Mouse (Mus musculus) myocyte (in vitro differentiated cells): ENCODE measurements around the gene Keap1.

ENCODE experiments used
- CEBPB ChIP-seq: IDR thresholded peaks from 2 replicates; pipeline ENCODE4 v1.6.1; 2011; ENCODE audit warnings: mild to moderate bottlenecking, moderate library complexity; ENCODE audit not compliant: poor library complexity, insufficient read depth, severe bottlenecking
- E2F4 ChIP-seq: IDR thresholded peaks from one replicate; pipeline ENCODE4 v1.6.1; 2011; ENCODE audit warnings: mild to moderate bottlenecking, control low read depth, moderate library complexity; ENCODE audit not compliant: insufficient read depth
- MAX ChIP-seq: IDR thresholded peaks from one replicate; pipeline ENCODE4 v1.6.1; 2011; ENCODE audit warnings: low read depth, mild to moderate bottlenecking, control low read depth
- MYOD1 ChIP-seq, 3 experiments: IDR thresholded peaks; one replicate each; pipeline ENCODE4 v1.6.1; 2011; ENCODE audit warnings: control low read depth in 2 of 3, low read depth in 2 of 3, mild to moderate bottlenecking in 2 of 3, moderate library complexity in 1 of 3; ENCODE audit not compliant: insufficient read length in 2 of 3, control insufficient read depth in 1 of 3
- MYOG ChIP-seq, 3 experiments: IDR thresholded peaks; one replicate each; pipeline ENCODE4 v1.6.1; 2011; ENCODE audit warnings: control low read depth in 2 of 3, low read depth in 2 of 3, mild to moderate bottlenecking in 2 of 3; ENCODE audit not compliant: insufficient read length in 2 of 3, control insufficient read depth in 1 of 3, insufficient read depth in 1 of 3
- POLR2A ChIP-seq: IDR thresholded peaks from one replicate; pipeline ENCODE4 v1.6.1; 2011; ENCODE audit warnings: low read depth, mild to moderate bottlenecking, control low read depth, moderate library complexity; ENCODE audit not compliant: insufficient read length
- POLR2AphosphoS2 ChIP-seq: IDR thresholded peaks from one replicate; pipeline ENCODE4 v1.6.1; 2011; ENCODE audit warnings: low read depth, control low read depth; ENCODE audit not compliant: insufficient read length
- REST ChIP-seq: IDR thresholded peaks from one replicate; pipeline ENCODE4 v1.6.1; 2011; ENCODE audit warnings: mild to moderate bottlenecking, control low read depth, moderate library complexity; ENCODE audit not compliant: insufficient read depth, insufficient read length
- SRF ChIP-seq: IDR thresholded peaks from one replicate; pipeline ENCODE4 v1.6.1; 2011; ENCODE audit warnings: low read depth; ENCODE audit not compliant: control insufficient read depth, insufficient read length
- TCF12 ChIP-seq: IDR thresholded peaks from one replicate; pipeline ENCODE4 v1.6.1; 2011; ENCODE audit warnings: mild to moderate bottlenecking, control low read depth; ENCODE audit not compliant: poor library complexity, insufficient read depth, severe bottlenecking
- TCF3 ChIP-seq: IDR thresholded peaks from one replicate; pipeline ENCODE4 v1.6.1; 2011; ENCODE audit warnings: low read depth, control low read depth; ENCODE audit not compliant: insufficient read length
- USF1 ChIP-seq: IDR thresholded peaks from one replicate; pipeline ENCODE4 v1.6.1; 2011; ENCODE audit warnings: low read depth, mild to moderate bottlenecking, control low read depth, moderate library complexity

GRCm38 (mm10) chr9:21283591-21283990 is 44.4 kb upstream of the Keap1 start:
- TF ChIP-seq POLR2AphosphoS2 (no peak), POLR2A (no peak), SRF (no peak), USF1 (no peak), MYOD1 (IDR thresholded peaks at IDR 0.05; ENCODE audit: control insufficient read depth in 1 of 3, insufficient read length in 2 of 3, low read depth in 2 of 3) (no peak), E2F4 (no peak), TCF12 (no peak), CEBPB (no peak), MAX (no peak), REST (no peak), TCF3 (no peak), MYOG (IDR thresholded peaks at IDR 0.05; ENCODE audit: control insufficient read depth in 1 of 3, insufficient read depth in 1 of 3, insufficient read length in 2 of 3, low read depth in 2 of 3) (no peak)
